Mouse (Mus musculus) cerebellum, postnatal 14 days (tissue): ENCODE measurements at regions not wholly inside any gene's neighbourhood (a gene's known extent, or its start where the extent isn't known, plus 50 kb on each side); places are given as distances from the start of the nearest gene placed in this dataset.

Experiments
- DNase-seq, 2 experiments: peaks; one replicate each; pipeline ENCODE4 v3.0.0; 2021; ENCODE audit warnings: mixed read lengths in 2 of 2

GRCm38 (mm10) chrX:76680890-76681289, 78.2 kb upstream of the Cldn34d start:
- DNase-seq: peak; percentile 54 to 60
